Mouse (Mus musculus) intestine, postnatal 0 days (tissue): ENCODE data around the gene Ssbp3. TPM values are rescaled to one million over a fixed set of nuclear protein-coding genes. Genes with fewer than 3 reads are reported as not detected.

ENCODE experiments used
- ATAC-seq: fragments of 200-750 bp; cut with Nextera tagmentation; 2 replicates; pipeline ENCODE4 v1.8.0; 2017; ENCODE audit warnings: mild to moderate bottlenecking, moderate TSS enrichment, moderate library complexity
- H3K27ac ChIP-seq: fragments of 300-500 bp; sonication (generic); 2 replicates; pipeline ENCODE4 v1.5.1; 2014; ENCODE audit warnings: mild to moderate bottlenecking, low read depth, low read length, moderate library complexity
- H3K27me3 ChIP-seq: fragments of 300-500 bp; sonication (generic); replicated peaks from 2 replicates; pipeline ENCODE4 v1.6.1; 2014; ENCODE audit warnings: low read length, mixed read lengths; ENCODE audit not compliant: control insufficient read depth, insufficient read depth
- H3K36me3 ChIP-seq: fragments of 300-500 bp; sonication (generic); 2 replicates; pipeline ENCODE4 v1.6.1; 2014; ENCODE audit warnings: mild to moderate bottlenecking, moderate library complexity; ENCODE audit not compliant: control insufficient read depth, insufficient read depth
- H3K4me1 ChIP-seq: fragments of 300-500 bp; sonication (generic); replicated peaks from 2 replicates; pipeline ENCODE4 v1.6.1; 2014; ENCODE audit warnings: antibody characterized with exemption, low read length, mixed read lengths; ENCODE audit not compliant: control insufficient read depth, insufficient read depth
- H3K4me2 ChIP-seq: fragments of 300-500 bp; sonication (generic); replicated peaks from 2 replicates; pipeline ENCODE4 v1.6.1; 2014; ENCODE audit warnings: low read depth, mild to moderate bottlenecking, moderate library complexity
- H3K4me3 ChIP-seq: fragments of 300-500 bp; sonication (generic); 2 replicates; pipeline ENCODE4 v1.5.1; 2014; ENCODE audit warnings: low read depth, low read length
- H3K9ac ChIP-seq: fragments of 300-500 bp; sonication (generic); 2 replicates; pipeline ENCODE4 v1.6.1; 2014; ENCODE audit warnings: mild to moderate bottlenecking, low read depth, low read length
- H3K9me3 ChIP-seq: fragments of 300-500 bp; sonication (generic); 2 replicates; pipeline ENCODE4 v1.6.1; 2016; ENCODE audit warnings: mixed run types; ENCODE audit not compliant: control insufficient read depth
- CTCF ChIP-seq: sonication (generic); IDR thresholded peaks from 2 replicates; pipeline ENCODE4 v1.5.1; 2016; ENCODE audit warnings: low read depth, mild to moderate bottlenecking, control low read depth, antibody characterized with exemption, moderate library complexity
- WGBS: fragments of 180-500 bp; shearing (Covaris S2); extraction: QIAGEN DNeasy Blood & Tissue Kit; methylation state at CpG from one replicate; pipeline ENCODE4 v1.1.7; 2014; 5-methylcytosine and 5-hydroxymethylcytosine counted together
- polyA plus RNA-seq: library from polyadenylated mRNA; unstranded; fragments of >200 nt; fragmentation: Nextera tagmentation; extraction: Ambion mirVana; gene quantifications from 2 replicates; pipeline ENCODE4 v1.2.1, GENCODE M21; 2015

The Ssbp3 gene
- polyA plus RNA-seq, 1 experiment from 2014 or later: 45.2 TPM

GRCm38 (mm10) chr4:106866381-106866780 lies 44.1 kb upstream of the Ssbp3 start:
- no peak for TF ChIP-seq CTCF
- Histone ChIP-seq H3K27ac (no peak overlapping the region), H3K9ac (no peak overlapping the region), H3K4me2 (no peak overlapping the region), H3K4me3 (no peak overlapping the region), H3K4me1 (peaks cover 10% of the 10 kb centered on the region; the same call in 1 of the 2 replicates), H3K36me3 (no peaks in the 10 kb centered on the region), H3K9me3 (no peaks in the 10 kb centered on the region), H3K27me3 (no peaks in the 10 kb centered on the region)
- ATAC-seq: no peak
- WGBS: 73% methylated on average over 5 of the region's 5 CpGs

- no peak overlapping the region for H3K4me2 ChIP-seq
- no peak overlapping the region for H3K9ac ChIP-seq
- no peak for TF ChIP-seq CTCF
- no peaks in the 10 kb centered on the region for H3K9me3 ChIP-seq
- 0 out of 2 replicates have a peak, but pooled peaks have one; percentile 28 for ATAC-seq
- no peak overlapping the region for H3K27ac ChIP-seq
- no peak overlapping the region for H3K4me3 ChIP-seq
- 25% methylated on average over 7 of the region's 7 CpGs for WGBS
- peaks cover 10% of the 10 kb centered on the region; the same call in 1 of the 2 replicates for H3K4me1 ChIP-seq
- no peaks in the 10 kb centered on the region for H3K27me3 ChIP-seq
- H3K36me3 ChIP-seq: no peaks in the 10 kb centered on the region
These were observed 43.7 kb upstream of the Ssbp3 start for GRCm38 (mm10) chr4:106866845-106867244.

GRCm38 (mm10) chr4:106868737-106869438 lies 41.6 kb upstream of the Ssbp3 start:
- H3K4me3 ChIP-seq: no peak overlapping the region

GRCm38 (mm10) chr4:106869539-106869951 lies 41.0 kb upstream of the Ssbp3 start:
- 50% methylated on average over 3 of the region's 3 CpGs for WGBS
- no peak for TF ChIP-seq CTCF
- no peak overlapping the region for H3K27ac ChIP-seq
- no peak overlapping the region for H3K9ac ChIP-seq
- no peak overlapping the region for H3K4me2 ChIP-seq
- H3K36me3 ChIP-seq: no peaks in the 10 kb centered on the region
- peaks cover 10% of the 10 kb centered on the region; the same call in 1 of the 2 replicates for H3K4me1 ChIP-seq
- H3K27me3 ChIP-seq: no peaks in the 10 kb centered on the region
- no peaks in the 10 kb centered on the region for H3K9me3 ChIP-seq
- no peak for ATAC-seq
- no peak overlapping the region for H3K4me3 ChIP-seq

More at GRCm38 (mm10) chr4:106868737-106869438, 41.6 kb upstream of the Ssbp3 start:
- no peak for TF ChIP-seq CTCF
- no peak overlapping the region for H3K4me2 ChIP-seq
- no peak overlapping the region for H3K9ac ChIP-seq
- H3K4me1 ChIP-seq: peaks cover 10% of the 10 kb centered on the region; the same call in 1 of the 2 replicates
- no peaks in the 10 kb centered on the region for H3K36me3 ChIP-seq
- H3K27ac ChIP-seq: no peak overlapping the region
- WGBS: 53% methylated on average over 12 of the region's 12 CpGs
- H3K9me3 ChIP-seq: no peaks in the 10 kb centered on the region
- no peaks in the 10 kb centered on the region for H3K27me3 ChIP-seq
- no peak for ATAC-seq

GRCm38 (mm10) chr4:106870556-106870955 lies 39.9 kb upstream of the Ssbp3 start:
- no peak overlapping the region for H3K4me3 ChIP-seq
- 45% methylated on average over 2 of the region's 2 CpGs for WGBS
- H3K4me2 ChIP-seq: no peak overlapping the region
- H3K9ac ChIP-seq: no peak overlapping the region
- peaks cover 8% of the 10 kb centered on the region; the same call in 1 of the 2 replicates for H3K4me1 ChIP-seq
- ATAC-seq: peak; percentile 80
- no peak for TF ChIP-seq CTCF
- H3K27me3 ChIP-seq: no peaks in the 10 kb centered on the region
- H3K36me3 ChIP-seq: no peaks in the 10 kb centered on the region
- no peak overlapping the region for H3K27ac ChIP-seq
- H3K9me3 ChIP-seq: no peaks in the 10 kb centered on the region

GRCm38 (mm10) chr4:106874501-106874900 lies 36.0 kb upstream of the Ssbp3 start:
- Histone ChIP-seq H3K9ac (no peak overlapping the region), H3K4me1 (no peaks in the 10 kb centered on the region), H3K9me3 (no peaks in the 10 kb centered on the region), H3K4me2 (no peak overlapping the region), H3K36me3 (no peaks in the 10 kb centered on the region), H3K27ac (no peak overlapping the region), H3K27me3 (no peaks in the 10 kb centered on the region), H3K4me3 (no peak overlapping the region)
- WGBS: 89% methylated on average over 7 of the region's 7 CpGs
- no peak for ATAC-seq
- 0 out of 2 replicates have a peak, but pooled peaks have one; percentile 19 for TF ChIP-seq CTCF
